Mouse (Mus musculus) ES-Bruce4 (cell line): ENCODE data around the gene Rapgef4. TPM values are rescaled to one million over a fixed set of nuclear protein-coding genes. Genes with fewer than 3 reads are reported as not detected.

ENCODE experiments used
- H3K27ac ChIP-seq: 2 replicates; pipeline ENCODE4 v1.5.1; 2012; ENCODE audit warnings: low read length, inconsistent platforms; ENCODE audit not compliant: insufficient read depth
- H3K27me3 ChIP-seq: 2 replicates; pipeline ENCODE4 v1.6.1; 2012; ENCODE audit warnings: mild to moderate bottlenecking, low read length, inconsistent platforms; ENCODE audit not compliant: control insufficient read depth, poor library complexity, insufficient read depth, severe bottlenecking
- H3K36me3 ChIP-seq: 2 replicates; pipeline ENCODE4 v1.6.1; 2012; ENCODE audit warnings: inconsistent platforms, mild to moderate bottlenecking, low read length, moderate library complexity; ENCODE audit not compliant: control insufficient read depth, poor library complexity, insufficient read depth, severe bottlenecking
- H3K4me1 ChIP-seq: one replicate; pipeline ENCODE4 v1.8.1; 2011; ENCODE audit warnings: low read length; ENCODE audit not compliant: control insufficient read depth, insufficient read depth
- H3K4me3 ChIP-seq: 2 replicates; pipeline ENCODE4 v1.5.1; 2011; ENCODE audit warnings: low read depth, mild to moderate bottlenecking, low read length
- H3K9ac ChIP-seq: 2 replicates; pipeline ENCODE4 v1.6.1; 2012; ENCODE audit warnings: low read depth, mild to moderate bottlenecking, inconsistent platforms; ENCODE audit not compliant: poor library complexity, severe bottlenecking
- H3K9me3 ChIP-seq: replicated peaks from 2 replicates; pipeline ENCODE4 v1.6.1; 2012; ENCODE audit warnings: mild to moderate bottlenecking, low read length, inconsistent platforms; ENCODE audit not compliant: control insufficient read depth, poor library complexity, insufficient read depth, severe bottlenecking
- CTCF ChIP-seq: IDR thresholded peaks from one replicate; pipeline ENCODE4 v1.8.1; 2011; ENCODE audit warnings: low read depth, low read length
- EP300 ChIP-seq: IDR thresholded peaks from 2 replicates; pipeline ENCODE4 v1.6.1; 2011; ENCODE audit warnings: low read depth, low read length; ENCODE audit not compliant: insufficient read depth
- POLR2A ChIP-seq: IDR thresholded peaks from one replicate; pipeline ENCODE4 v1.8.1; 2011; ENCODE audit warnings: low read length; ENCODE audit not compliant: insufficient read depth
- polyA plus RNA-seq: library from polyadenylated mRNA; stranded (reverse); fragments of >200 nt; gene quantifications from 2 replicates; pipeline ENCODE4 v1.2.4, GENCODE M21; 2011; ENCODE audit warnings: low read depth; ENCODE audit not compliant: missing spikeins, insufficient read depth, insufficient read length

The Rapgef4 gene
- polyA plus RNA-seq, 1 experiment, result not detected

DNA sequence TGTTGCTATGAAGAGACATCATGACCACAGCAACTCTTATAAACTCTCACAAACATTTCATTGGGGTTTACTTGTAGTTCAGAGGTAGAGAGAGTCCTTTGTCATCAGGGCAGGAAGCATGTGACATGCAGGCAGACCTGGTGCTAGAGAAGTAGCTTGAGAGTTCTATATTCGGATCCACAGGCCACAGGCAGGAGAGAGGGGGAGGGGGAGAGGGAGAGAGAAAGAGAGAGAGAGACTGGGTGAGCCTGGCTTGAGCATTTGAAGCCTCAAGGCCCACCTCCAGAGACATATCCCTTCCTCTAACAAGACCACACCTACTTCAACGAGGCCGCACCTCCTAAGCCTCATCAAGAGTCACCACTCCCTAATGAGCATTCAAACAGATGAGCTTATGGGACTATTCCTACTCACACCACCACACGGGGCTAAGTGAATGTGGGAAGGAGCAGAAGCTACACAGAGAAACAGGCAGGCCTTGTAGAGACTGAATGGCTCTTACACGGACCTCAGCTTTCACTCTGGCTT lies 21.9 kb downstream of the Rapgef4 start:
- TF ChIP-seq POLR2A (no peak), CTCF (no peak), EP300 (no peak)
- no peak overlapping the region for H3K27ac ChIP-seq
- no peaks in the 10 kb centered on the region for H3K9me3 ChIP-seq
- H3K4me1 ChIP-seq, result no peaks in the 10 kb centered on the region
- no peak overlapping the region for H3K4me3 ChIP-seq
- H3K36me3 ChIP-seq, result no peaks in the 10 kb centered on the region
- H3K27me3 ChIP-seq, result no peaks in the 10 kb centered on the region
- H3K9ac ChIP-seq, result no peak overlapping the region

DNA sequence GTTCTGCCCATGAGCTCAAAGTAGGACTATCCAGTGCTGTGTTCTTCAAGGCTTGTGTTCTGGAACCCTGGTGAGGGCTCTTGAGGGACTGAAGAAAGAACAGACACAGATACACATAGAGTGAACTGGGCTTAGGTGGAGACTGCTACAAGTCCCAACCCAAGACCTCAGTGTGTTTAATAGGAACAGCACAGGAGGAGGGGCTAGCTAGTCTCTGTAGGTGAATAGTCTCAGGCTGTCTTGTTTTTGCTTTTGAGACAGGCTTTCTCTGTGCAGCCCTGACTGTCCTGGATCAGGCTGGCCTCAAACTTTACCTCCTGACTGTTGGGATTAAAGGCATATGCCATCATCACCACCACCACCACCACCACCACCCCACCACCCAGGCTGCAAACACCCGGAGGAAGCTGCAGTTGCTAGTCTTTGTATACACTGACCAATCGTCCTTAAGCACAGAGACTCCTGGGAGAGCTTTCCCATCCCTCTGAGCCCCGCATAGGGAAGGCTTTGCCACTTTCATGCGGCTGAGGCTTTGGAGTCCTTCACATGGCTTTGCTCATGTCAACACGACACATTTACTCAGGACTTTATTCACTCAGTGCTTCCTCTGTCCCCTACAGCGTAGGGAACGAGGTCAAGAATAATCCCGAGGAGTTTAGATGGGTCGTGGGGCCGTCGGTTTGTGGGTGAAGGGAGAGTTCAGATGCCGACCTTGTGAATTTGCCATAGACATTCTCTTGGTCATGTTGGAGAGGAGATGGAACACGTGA lies 22.9 kb downstream of the Rapgef4 start:
- Histone ChIP-seq H3K4me1 (no peaks in the 10 kb centered on the region), H3K9me3 (no peaks in the 10 kb centered on the region), H3K9ac (no peak overlapping the region), H3K36me3 (no peaks in the 10 kb centered on the region), H3K27me3 (no peaks in the 10 kb centered on the region), H3K27ac (no peak overlapping the region), H3K4me3 (no peak overlapping the region)
- TF ChIP-seq EP300 (no peak), CTCF (no peak), POLR2A (no peak)

DNA sequence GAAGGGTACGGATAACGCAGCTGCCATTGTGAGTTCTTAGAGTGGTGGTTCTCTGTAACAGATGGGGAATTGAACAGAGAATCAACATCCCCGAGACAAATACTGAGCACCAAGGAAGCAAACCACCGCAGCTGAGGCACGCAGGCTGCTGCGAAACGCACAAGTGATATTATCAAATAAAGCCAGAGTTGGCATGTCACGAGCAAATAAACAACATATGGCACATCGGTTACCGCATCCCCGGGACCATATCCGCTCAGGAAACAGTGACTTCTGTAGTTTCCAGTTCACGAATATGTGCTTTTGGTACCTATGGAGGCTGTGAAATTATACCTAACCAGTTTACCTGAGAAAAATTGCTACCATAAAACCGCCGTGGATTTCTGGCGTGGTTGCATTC lies 24.0 kb downstream of the Rapgef4 start:
- Histone ChIP-seq H3K4me3 (no peak overlapping the region), H3K4me1 (no peaks in the 10 kb centered on the region), H3K9ac (no peak overlapping the region), H3K27ac (no peak overlapping the region), H3K27me3 (no peaks in the 10 kb centered on the region), H3K36me3 (no peaks in the 10 kb centered on the region), H3K9me3 (no peaks in the 10 kb centered on the region)
- no peak for TF ChIP-seq POLR2A

DNA sequence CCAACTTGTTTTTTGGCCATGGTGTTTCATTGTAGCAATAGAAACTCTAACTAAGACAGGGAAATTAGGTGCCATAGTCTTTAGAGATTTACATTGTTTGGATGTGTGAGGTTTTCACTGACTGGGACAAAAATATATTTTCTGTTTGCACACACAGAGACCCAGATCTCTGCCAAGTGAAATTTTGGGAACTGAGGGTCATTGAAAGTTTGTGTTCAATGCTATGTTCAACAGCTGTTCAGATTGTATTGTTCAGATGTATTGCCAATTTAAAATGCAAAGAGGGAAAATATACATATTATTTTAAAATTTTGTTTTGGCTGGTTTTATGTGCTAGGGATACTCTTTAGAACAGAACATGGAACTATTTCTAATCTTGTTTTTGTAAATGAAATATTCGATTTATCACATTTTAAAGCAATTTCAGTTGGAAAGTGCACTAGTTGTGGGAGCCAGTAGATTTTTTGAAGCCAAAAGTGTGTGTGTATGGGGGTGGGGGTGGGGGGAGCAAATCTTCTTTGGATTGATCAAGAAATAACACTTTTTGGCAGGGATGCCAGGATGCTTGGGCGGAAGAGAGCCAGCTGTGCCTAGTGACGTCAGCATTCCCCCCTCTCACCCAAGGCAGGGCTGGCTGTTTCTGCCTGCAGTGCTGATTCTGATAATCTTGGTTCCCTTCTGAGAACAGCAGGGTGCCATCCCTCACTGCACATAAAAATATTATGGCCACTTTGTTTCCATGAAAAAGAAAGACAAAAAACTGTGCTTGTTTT lies 28.6 kb downstream of the Rapgef4 start:
- Histone ChIP-seq H3K36me3 (no peaks in the 10 kb centered on the region), H3K27ac (no peak overlapping the region), H3K4me3 (no peak overlapping the region), H3K9ac (no peak overlapping the region), H3K4me1 (no peaks in the 10 kb centered on the region), H3K27me3 (no peaks in the 10 kb centered on the region), H3K9me3 (no peaks in the 10 kb centered on the region)
- TF ChIP-seq POLR2A (no peak), CTCF (no peak), EP300 (no peak)

DNA sequence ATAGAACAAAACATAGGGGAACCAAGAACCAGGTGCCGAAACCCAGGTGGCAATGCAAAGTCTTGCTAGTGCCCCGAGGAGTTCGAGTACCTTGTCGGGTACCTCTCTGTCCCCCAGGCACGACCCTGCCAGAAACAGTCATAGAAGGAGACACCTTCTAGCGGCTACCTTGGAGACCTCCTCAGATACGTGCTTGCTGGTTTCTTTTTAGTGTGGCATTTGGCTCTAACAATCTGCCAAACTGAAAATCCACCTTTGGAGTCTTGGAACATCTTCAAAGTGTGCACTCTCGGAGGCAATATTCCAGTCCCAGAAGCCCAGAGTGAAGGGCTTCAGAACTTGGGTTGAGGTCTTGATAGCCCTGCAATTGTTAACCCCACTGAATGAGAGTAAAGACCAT lies 34.3 kb downstream of the Rapgef4 start:
- TF ChIP-seq CTCF (no peak), EP300 (no peak)
- H3K4me3 ChIP-seq, result no peak overlapping the region
- no peak overlapping the region for H3K27ac ChIP-seq

DNA sequence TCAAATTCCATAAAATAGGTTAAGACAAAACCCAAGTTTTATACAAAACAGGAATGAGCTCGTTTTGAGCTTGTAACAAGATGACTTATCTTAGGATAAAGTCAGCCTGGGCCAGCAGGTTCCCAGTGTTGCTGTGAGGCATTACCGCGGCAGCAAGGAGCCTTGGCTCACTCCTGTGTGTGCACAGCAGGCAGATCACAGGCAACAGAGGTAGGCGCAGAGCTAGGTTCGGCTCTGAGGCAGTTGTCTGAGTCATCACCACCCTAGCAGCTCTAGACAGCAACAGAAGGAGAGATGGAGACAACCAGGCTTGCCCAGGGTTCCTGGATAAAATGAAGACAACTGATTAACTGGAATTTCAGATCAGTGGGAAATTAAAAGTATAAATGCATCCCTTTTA lies 35.0 kb downstream of the Rapgef4 start:
- no peak overlapping the region for H3K27ac ChIP-seq
- H3K9me3 ChIP-seq, result no peaks in the 10 kb centered on the region
- H3K36me3 ChIP-seq, result no peaks in the 10 kb centered on the region
- TF ChIP-seq POLR2A (no peak), EP300 (no peak), CTCF (no peak)
- no peak overlapping the region for H3K4me3 ChIP-seq
- no peaks in the 10 kb centered on the region for H3K27me3 ChIP-seq
- no peaks in the 10 kb centered on the region for H3K4me1 ChIP-seq
- H3K9ac ChIP-seq, result no peak overlapping the region

More for the DNA sequence above, 34.3 kb downstream of the Rapgef4 start:
- Histone ChIP-seq H3K36me3 (no peaks in the 10 kb centered on the region), H3K27me3 (no peaks in the 10 kb centered on the region), H3K9ac (no peak overlapping the region), H3K9me3 (no peaks in the 10 kb centered on the region), H3K4me1 (no peaks in the 10 kb centered on the region)
